Mouse (Mus musculus) intestine, postnatal 0 days (tissue): Measurements from ENCODE around the gene Ppih. TPM values are rescaled to one million over a fixed set of nuclear protein-coding genes. Genes with fewer than 3 reads are reported as not detected.
A peak's percentile ranks its signal among the peaks of the same experiment; 100 is the strongest.

Experiments
- ATAC-seq: fragments of 200-750 bp; cut with Nextera tagmentation; 2 replicates; pipeline ENCODE4 v1.8.0; 2017; ENCODE audit warnings: mild to moderate bottlenecking, moderate TSS enrichment, moderate library complexity
- H3K27ac ChIP-seq: fragments of 300-500 bp; sonication (generic); 2 replicates; pipeline ENCODE4 v1.5.1; 2014; ENCODE audit warnings: mild to moderate bottlenecking, low read depth, low read length, moderate library complexity
- H3K27me3 ChIP-seq: fragments of 300-500 bp; sonication (generic); replicated peaks from 2 replicates; pipeline ENCODE4 v1.6.1; 2014; ENCODE audit warnings: low read length, mixed read lengths; ENCODE audit not compliant: control insufficient read depth, insufficient read depth
- H3K36me3 ChIP-seq: fragments of 300-500 bp; sonication (generic); 2 replicates; pipeline ENCODE4 v1.6.1; 2014; ENCODE audit warnings: mild to moderate bottlenecking, moderate library complexity; ENCODE audit not compliant: control insufficient read depth, insufficient read depth
- H3K4me1 ChIP-seq: fragments of 300-500 bp; sonication (generic); replicated peaks from 2 replicates; pipeline ENCODE4 v1.6.1; 2014; ENCODE audit warnings: antibody characterized with exemption, low read length, mixed read lengths; ENCODE audit not compliant: control insufficient read depth, insufficient read depth
- H3K4me2 ChIP-seq: fragments of 300-500 bp; sonication (generic); replicated peaks from 2 replicates; pipeline ENCODE4 v1.6.1; 2014; ENCODE audit warnings: low read depth, mild to moderate bottlenecking, moderate library complexity
- H3K4me3 ChIP-seq: fragments of 300-500 bp; sonication (generic); 2 replicates; pipeline ENCODE4 v1.5.1; 2014; ENCODE audit warnings: low read depth, low read length
- H3K9ac ChIP-seq: fragments of 300-500 bp; sonication (generic); 2 replicates; pipeline ENCODE4 v1.6.1; 2014; ENCODE audit warnings: mild to moderate bottlenecking, low read depth, low read length
- H3K9me3 ChIP-seq: fragments of 300-500 bp; sonication (generic); 2 replicates; pipeline ENCODE4 v1.6.1; 2016; ENCODE audit warnings: mixed run types; ENCODE audit not compliant: control insufficient read depth
- CTCF ChIP-seq: sonication (generic); IDR thresholded peaks from 2 replicates; pipeline ENCODE4 v1.5.1; 2016; ENCODE audit warnings: low read depth, mild to moderate bottlenecking, control low read depth, antibody characterized with exemption, moderate library complexity
- WGBS: fragments of 180-500 bp; shearing (Covaris S2); extraction: QIAGEN DNeasy Blood & Tissue Kit; methylation state at CpG from one replicate; pipeline ENCODE4 v1.1.7; 2014; 5-methylcytosine and 5-hydroxymethylcytosine counted together
- polyA plus RNA-seq: library from polyadenylated mRNA; unstranded; fragments of >200 nt; fragmentation: Nextera tagmentation; extraction: Ambion mirVana; gene quantifications from 2 replicates; pipeline ENCODE4 v1.2.1, GENCODE M21; 2015

Ppih gene
- polyA plus RNA-seq, 1 experiment from 2014 or later: 47.9 TPM

DNA sequence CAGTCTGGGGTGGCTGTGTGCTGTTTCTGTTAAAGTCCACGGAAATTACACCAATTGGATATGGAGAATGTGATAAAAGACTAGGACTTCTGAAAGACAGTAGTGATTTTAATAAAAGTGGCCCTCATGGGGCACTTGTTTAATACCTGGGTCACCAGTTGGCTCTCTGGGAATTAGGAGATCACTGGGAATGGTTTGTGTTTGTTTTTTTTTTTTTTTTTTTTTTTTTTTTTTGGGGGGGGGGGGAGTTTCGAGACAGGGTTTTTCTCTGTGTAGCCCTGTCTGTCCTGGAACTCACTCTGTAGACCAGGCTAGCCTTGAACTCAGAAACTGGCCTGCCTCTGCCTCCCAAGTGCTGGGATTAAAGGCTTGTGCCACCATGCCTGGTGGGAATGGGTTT lies 44.6 kb downstream of the Ppih start:
- H3K4me1 ChIP-seq: no peaks in the 10 kb centered on the region
- H3K9me3 ChIP-seq: no peaks in the 10 kb centered on the region
- TF ChIP-seq CTCF: no peak
- peak overlapping the region; percentile 79 for H3K27ac ChIP-seq
- 70% methylated on average over 2 of the region's 2 CpGs for WGBS
- no peak for ATAC-seq
- H3K9ac ChIP-seq: no peak overlapping the region
- no peak overlapping the region for H3K4me2 ChIP-seq
- no peak overlapping the region for H3K4me3 ChIP-seq
- no peaks in the 10 kb centered on the region for H3K27me3 ChIP-seq
- H3K36me3 ChIP-seq: peaks cover 74% of the 10 kb centered on the region

DNA sequence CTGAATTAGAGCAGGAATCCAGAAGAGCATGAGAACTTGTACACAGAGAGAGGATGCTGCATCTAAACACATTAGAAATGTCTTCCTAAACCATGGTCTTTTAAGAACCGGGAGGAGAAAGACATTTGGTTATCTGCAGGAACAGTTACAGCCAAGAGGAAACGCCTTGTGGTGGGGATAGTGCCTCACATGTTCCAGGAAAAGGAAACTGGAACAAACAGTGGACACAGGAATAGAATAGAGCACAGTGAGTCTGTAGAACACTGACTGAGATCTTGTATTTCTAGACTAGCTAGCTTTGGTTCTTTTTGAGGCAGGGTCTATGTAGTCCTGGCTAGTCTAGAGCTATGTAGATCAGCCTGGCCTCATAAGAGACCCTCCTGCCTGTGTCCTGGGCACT lies 45.1 kb downstream of the Ppih start:
- Histone ChIP-seq H3K4me3 (no peak overlapping the region), H3K9ac (no peak overlapping the region), H3K27me3 (no peaks in the 10 kb centered on the region), H3K36me3 (peaks cover 75% of the 10 kb centered on the region), H3K9me3 (no peaks in the 10 kb centered on the region), H3K4me1 (no peaks in the 10 kb centered on the region), H3K4me2 (no peak overlapping the region), H3K27ac (peak overlapping the region; percentile 79)
- 0 out of 2 replicates have a peak, but pooled peaks have one; percentile 22 for ATAC-seq
- WGBS: 56% methylated on average over 2 of the region's 2 CpGs
- no peak for TF ChIP-seq CTCF

DNA sequence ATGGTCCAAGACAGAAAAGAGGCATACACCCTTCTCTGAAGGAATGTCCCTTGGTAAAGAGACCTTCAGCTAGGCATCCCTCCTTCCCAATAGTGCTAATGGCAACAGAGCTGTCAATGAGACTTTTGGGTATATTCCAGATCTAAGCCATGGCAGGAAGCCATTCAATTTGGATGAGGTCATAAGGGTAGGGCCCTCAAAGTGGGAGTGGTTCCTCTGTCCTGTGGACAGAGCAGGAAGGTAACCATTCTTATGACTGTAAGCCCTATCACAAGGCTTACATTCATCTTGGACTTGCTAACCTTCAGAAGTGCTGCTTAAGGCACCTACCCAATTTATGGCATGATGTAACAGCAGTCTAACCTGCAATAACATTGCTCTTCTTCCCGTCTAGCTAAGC lies 45.7 kb downstream of the Ppih start:
- Histone ChIP-seq H3K36me3 (peaks cover 76% of the 10 kb centered on the region), H3K9me3 (no peaks in the 10 kb centered on the region), H3K4me2 (no peak overlapping the region), H3K4me3 (no peak overlapping the region), H3K9ac (no peak overlapping the region), H3K27ac (peak overlapping the region; percentile 79), H3K4me1 (no peaks in the 10 kb centered on the region), H3K27me3 (no peaks in the 10 kb centered on the region)
- TF ChIP-seq CTCF: no peak
- WGBS: 48% methylated on average over 1 of the region's 1 CpGs
- ATAC-seq: peak; percentile 71

- Histone ChIP-seq H3K9ac (no peak overlapping the region), H3K27ac (no peak overlapping the region), H3K4me1 (no peaks in the 10 kb centered on the region), H3K27me3 (no peaks in the 10 kb centered on the region), H3K9me3 (no peaks in the 10 kb centered on the region), H3K36me3 (peaks cover 14% of the 10 kb centered on the region), H3K4me3 (no peak overlapping the region), H3K4me2 (no peak overlapping the region)
- no peak for TF ChIP-seq CTCF
- 60% methylated on average over 13 of the region's 13 CpGs for WGBS
- no peak for ATAC-seq
Measured at GRCm38 (mm10) chr4:119266606-119267005, 53.7 kb downstream of the Ppih start.

DNA sequence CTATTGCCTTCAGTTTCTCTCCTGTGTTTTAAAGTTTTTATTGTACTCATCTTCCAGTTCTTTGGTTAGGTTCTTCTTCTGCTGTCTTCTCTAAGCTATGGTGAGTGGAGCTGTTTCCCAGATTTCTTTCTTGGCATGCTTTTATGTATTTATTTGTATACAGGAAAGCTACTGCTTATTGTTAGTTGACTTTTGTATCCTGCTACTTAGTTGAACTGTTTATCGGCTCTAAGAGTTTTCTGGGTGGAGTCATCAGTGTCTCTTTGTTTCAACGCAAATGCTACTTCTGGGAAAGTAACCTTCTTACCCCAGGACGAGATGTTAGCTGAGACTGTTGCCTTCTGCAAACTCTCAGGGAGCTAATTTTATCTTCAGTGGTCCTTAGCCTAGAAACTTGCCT lies 56.9 kb downstream of the Ppih start:
- Histone ChIP-seq H3K27me3 (no peaks in the 10 kb centered on the region), H3K36me3 (no peaks in the 10 kb centered on the region), H3K4me3 (no peak overlapping the region), H3K27ac (no peak overlapping the region), H3K4me1 (0 out of 2 replicates have a peak, but pooled peaks cover under 1% of the 10 kb centered on the region), H3K9me3 (no peaks in the 10 kb centered on the region), H3K9ac (no peak overlapping the region), H3K4me2 (no peak overlapping the region)
- no peak for TF ChIP-seq CTCF
- no peak for ATAC-seq
- WGBS: 67% methylated on average over 3 of the region's 3 CpGs

- TF ChIP-seq CTCF: no peak
- Histone ChIP-seq H3K36me3 (no peaks in the 10 kb centered on the region), H3K27ac (no peak overlapping the region), H3K4me3 (no peak overlapping the region), H3K9ac (no peak overlapping the region), H3K9me3 (no peaks in the 10 kb centered on the region), H3K4me1 (0 out of 2 replicates have a peak, but pooled peaks cover 2% of the 10 kb centered on the region), H3K4me2 (no peak overlapping the region), H3K27me3 (no peaks in the 10 kb centered on the region)
- ATAC-seq: no peak
- WGBS: 87% methylated on average over 5 of the region's 5 CpGs
Measured at GRCm38 (mm10) chr4:119262483-119262882, 57.9 kb downstream of the Ppih start.
